Mouse (Mus musculus): ENCODE measurements around the gene 1700001P01Rik.

GRCm38 (mm10) chr11:97817379-97817778 is 41.7 kb upstream of the 1700001P01Rik start:
- TF ChIP-seq CTCF (IDR thresholded peaks at IDR 0.05; ENCODE audit: borderline replicate concordance, extremely low read depth, insufficient read depth, insufficient read length): no peak
- no peak for TF ChIP-seq POLR2A (IDR thresholded peaks at IDR 0.05; ENCODE audit: borderline replicate concordance, extremely low read depth, insufficient read depth, insufficient read length, poor library complexity, severe bottlenecking)
